Mouse (Mus musculus) liver, postnatal 0 days (tissue): ENCODE measurements around the gene Atg9a. TPM values are rescaled to one million over a fixed set of nuclear protein-coding genes. Genes with fewer than 3 reads are reported as not detected.
A peak's percentile ranks its signal among the peaks of the same experiment; 100 is the strongest.

ENCODE experiments used
- ATAC-seq: fragments of 200-750 bp; cut with Nextera tagmentation; 2 replicates; pipeline ENCODE4 v1.8.0; 2017; ENCODE audit warnings: mild to moderate bottlenecking, moderate library complexity
- DNase-seq: peaks from one replicate; pipeline ENCODE4 v3.0.0-alpha.2; 2016
- H3K27ac ChIP-seq: fragments of 300-500 bp; sonication (generic); 2 replicates; pipeline ENCODE4 v1.5.1; 2014; ENCODE audit warnings: antibody characterized with exemption, moderate library complexity, mild to moderate bottlenecking, low read depth
- H3K27me3 ChIP-seq: fragments of 300-500 bp; sonication (generic); 2 replicates; pipeline ENCODE4 v1.6.1; 2014; ENCODE audit warnings: low read length, control low read depth, mixed read lengths; ENCODE audit not compliant: insufficient read depth
- H3K36me3 ChIP-seq: fragments of 300-500 bp; sonication (generic); replicated peaks from 2 replicates; pipeline ENCODE4 v1.6.1; 2014; ENCODE audit warnings: mild to moderate bottlenecking, control low read depth, low read length, moderate library complexity, mixed read lengths; ENCODE audit not compliant: insufficient read depth
- H3K4me1 ChIP-seq: fragments of 300-500 bp; sonication (generic); 2 replicates; pipeline ENCODE4 v1.6.1; 2014; ENCODE audit warnings: antibody characterized with exemption, mild to moderate bottlenecking, control low read depth; ENCODE audit not compliant: insufficient read depth
- H3K4me2 ChIP-seq: fragments of 300-500 bp; sonication (generic); 2 replicates; pipeline ENCODE4 v1.6.1; 2014; ENCODE audit warnings: low read depth, mild to moderate bottlenecking, low read length, moderate library complexity, mixed read lengths
- H3K4me3 ChIP-seq: fragments of 300-500 bp; sonication (generic); 2 replicates; pipeline ENCODE4 v1.5.1; 2014; ENCODE audit warnings: low read depth, low read length
- H3K9ac ChIP-seq: fragments of 300-500 bp; sonication (generic); replicated peaks from 2 replicates; pipeline ENCODE4 v1.6.1; 2014; ENCODE audit warnings: mild to moderate bottlenecking, moderate library complexity
- H3K9me3 ChIP-seq: fragments of 300-500 bp; sonication (generic); 2 replicates; pipeline ENCODE4 v1.6.1; 2016; ENCODE audit warnings: mild to moderate bottlenecking, control low read depth, low read length, mixed read lengths
- CTCF ChIP-seq: sonication (generic); IDR thresholded peaks from 2 replicates; pipeline ENCODE4 v1.5.1; 2016; ENCODE audit warnings: antibody characterized with exemption, low read depth
- EP300 ChIP-seq: IDR thresholded peaks from 2 replicates; pipeline ENCODE4 v1.6.1; 2016; ENCODE audit warnings: antibody characterized with exemption, low read depth, mild to moderate bottlenecking
- WGBS: fragments of 180-500 bp; shearing (Covaris S2); extraction: QIAGEN DNeasy Blood & Tissue Kit; methylation state at CpG from one replicate; pipeline ENCODE4 v1.1.7; 2014; ENCODE audit not compliant: insufficient replicate concordance; 5-methylcytosine and 5-hydroxymethylcytosine counted together
- polyA plus RNA-seq: library from polyadenylated mRNA; unstranded; fragments of >200 nt; fragmentation: Nextera tagmentation; extraction: Ambion mirVana; gene quantifications from 2 replicates; pipeline ENCODE4 v1.2.1, GENCODE M21; 2015

Atg9a gene
- polyA plus RNA-seq, 1 experiment from 2014 or later, result 17.8 TPM

DNA sequence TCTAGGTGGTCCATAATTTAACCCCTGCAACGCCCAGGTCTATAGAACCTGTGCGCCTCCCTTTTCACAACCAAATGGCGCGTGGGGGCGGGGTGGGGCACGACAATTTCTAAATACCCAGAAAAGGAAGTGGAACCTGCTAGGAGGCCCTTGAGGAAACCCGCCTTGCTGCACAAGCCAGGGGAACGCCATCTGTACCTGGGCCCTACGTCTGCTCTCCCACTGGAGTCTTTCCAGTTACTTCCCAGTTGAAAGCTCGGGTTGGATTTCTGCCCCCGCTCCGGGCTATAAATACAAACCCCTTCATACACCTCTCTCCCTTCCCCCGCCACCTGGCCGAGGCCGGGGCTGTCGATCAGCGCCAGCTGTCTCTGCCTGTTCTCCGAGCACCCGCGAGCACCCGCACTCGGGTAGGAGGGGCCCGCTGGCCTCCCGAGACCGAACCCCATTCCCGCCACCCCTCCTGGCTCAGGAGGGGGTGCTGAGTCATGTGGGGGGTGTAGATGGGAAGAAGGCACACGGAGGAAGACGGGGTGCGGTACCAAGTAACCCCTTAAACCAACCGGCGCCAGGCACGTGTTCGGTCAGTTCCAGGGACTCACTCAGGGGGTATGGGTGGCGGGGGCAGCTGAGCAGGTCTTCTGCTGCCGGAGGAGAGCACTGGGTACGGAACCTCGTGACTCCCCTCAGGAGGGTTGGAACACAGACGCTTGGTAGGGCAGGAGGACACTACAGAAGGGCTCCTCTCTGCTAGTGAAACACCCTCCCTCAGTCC lies 26.4 kb upstream of the Atg9a start:
- peaks cover 9% of the 10 kb centered on the region; the same call in 1 of the 2 replicates for H3K27me3 ChIP-seq
- WGBS, result under 1% methylated on average over 38 of the region's 38 CpGs
- ATAC-seq (peak; percentile 27), DNase-seq (peak; percentile 76)
- no peaks in the 10 kb centered on the region for H3K9me3 ChIP-seq
- H3K9ac ChIP-seq, result peak overlapping the region; percentile 84
- no peak for TF ChIP-seq CTCF
- TF ChIP-seq EP300, result no peak
- H3K4me3 ChIP-seq, result peak overlapping the region; percentile 95
- peak overlapping the region; percentile 100 for H3K4me2 ChIP-seq
- peak overlapping the region; percentile 95 for H3K27ac ChIP-seq
- peaks cover 58% of the 10 kb centered on the region for H3K4me1 ChIP-seq
- peaks cover 35% of the 10 kb centered on the region for H3K36me3 ChIP-seq

DNA sequence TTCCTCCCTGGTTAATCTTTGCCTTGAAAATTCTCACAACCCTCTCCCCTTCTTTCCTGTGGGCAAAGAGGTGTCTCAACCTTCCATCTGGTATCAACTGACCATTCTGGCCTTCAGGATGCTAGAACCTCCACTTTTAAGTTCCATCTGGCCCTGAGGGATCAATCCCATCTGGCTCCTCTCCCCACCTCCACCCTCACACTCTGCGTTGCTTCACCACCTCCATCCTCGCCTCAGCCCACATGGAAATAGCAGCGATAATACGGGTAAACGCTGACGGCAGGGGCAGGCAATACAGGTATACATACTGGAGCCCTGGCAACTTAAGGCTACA lies 25.9 kb upstream of the Atg9a start:
- H3K27ac ChIP-seq, result peak overlapping the region; percentile 95
- DNase-seq (no peak), ATAC-seq (no peak)
- peak overlapping the region; percentile 84 for H3K9ac ChIP-seq
- H3K4me2 ChIP-seq, result peak overlapping the region; percentile 100
- under 1% methylated on average over 6 of the region's 6 CpGs for WGBS
- peaks cover 41% of the 10 kb centered on the region for H3K36me3 ChIP-seq
- peak overlapping the region; percentile 95 for H3K4me3 ChIP-seq
- peaks cover 9% of the 10 kb centered on the region; the same call in 1 of the 2 replicates for H3K27me3 ChIP-seq
- no peaks in the 10 kb centered on the region for H3K9me3 ChIP-seq
- H3K4me1 ChIP-seq, result peaks cover 64% of the 10 kb centered on the region
- TF ChIP-seq EP300 (no peak), CTCF (no peak)

DNA sequence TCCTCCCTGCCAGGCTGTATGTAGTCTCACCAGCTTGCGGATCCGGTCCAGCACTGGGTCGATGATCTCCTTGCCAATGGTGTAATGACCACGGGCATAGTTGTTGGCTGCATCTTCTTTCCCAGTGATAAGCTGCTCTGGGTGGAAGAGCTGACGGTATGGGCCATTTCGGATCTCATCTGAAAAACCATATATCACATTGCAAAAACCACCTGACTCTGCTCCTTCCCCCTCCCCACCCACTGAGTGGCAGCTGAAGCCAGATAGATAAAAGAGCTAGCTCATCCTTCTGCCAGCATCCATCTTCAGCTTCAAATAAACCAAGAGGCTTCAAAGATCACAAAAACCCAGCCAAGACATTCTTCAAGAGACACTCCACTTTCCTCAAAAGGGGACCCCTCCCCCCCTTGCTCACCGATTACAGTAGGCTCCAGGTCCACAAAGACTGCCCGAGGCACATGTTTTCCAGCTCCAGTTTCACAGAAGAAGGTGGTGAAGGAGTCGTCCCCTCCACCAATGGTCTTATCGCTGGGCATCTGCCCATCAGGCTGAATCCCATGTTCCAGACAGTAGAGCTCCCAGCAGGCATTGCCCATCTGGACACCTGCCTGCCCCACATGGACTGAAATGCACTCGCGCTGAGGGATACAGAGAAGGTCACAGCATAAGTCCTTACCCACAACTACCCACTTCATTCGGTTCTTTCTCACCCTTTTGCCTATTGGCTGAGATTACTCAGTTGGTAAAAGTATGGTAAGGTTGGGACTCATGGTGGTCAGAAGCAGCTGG lies 25.0 kb upstream of the Atg9a start:
- Histone ChIP-seq H3K27me3 (peaks cover 9% of the 10 kb centered on the region; the same call in 1 of the 2 replicates), H3K9me3 (no peaks in the 10 kb centered on the region), H3K4me1 (peaks cover 69% of the 10 kb centered on the region), H3K9ac (peak overlapping the region; percentile 84), H3K4me2 (peak overlapping the region; percentile 100), H3K4me3 (peak overlapping the region; percentile 95), H3K36me3 (peaks cover 47% of the 10 kb centered on the region), H3K27ac (peak overlapping the region; percentile 95)
- ATAC-seq (peak; percentile 12), DNase-seq (peak; percentile 49)
- TF ChIP-seq EP300 (peak; percentile 81), CTCF (no peak)
- 49% methylated on average over 13 of the region's 13 CpGs for WGBS

DNA sequence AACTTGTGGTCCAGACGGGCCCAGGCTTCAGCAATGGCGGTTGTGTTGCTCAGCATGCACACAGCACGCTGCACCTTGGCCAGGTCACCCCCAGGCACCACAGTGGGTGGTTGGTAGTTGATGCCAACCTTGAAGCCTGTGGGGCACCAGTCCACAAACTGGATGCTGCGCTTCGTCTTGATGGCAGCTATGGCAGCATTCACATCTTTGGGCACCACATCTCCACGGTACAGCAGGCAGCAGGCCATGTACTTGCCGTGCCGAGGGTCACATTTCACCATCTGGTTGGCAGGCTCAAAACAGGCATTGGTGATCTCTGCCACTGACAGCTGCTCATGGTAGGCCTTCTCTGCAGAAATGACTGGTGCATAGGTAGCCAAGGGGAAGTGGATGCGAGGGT lies 23.8 kb upstream of the Atg9a start:
- peaks cover 5% of the 10 kb centered on the region; the same call in 1 of the 2 replicates for H3K27me3 ChIP-seq
- no peak for ATAC-seq
- DNase-seq, result no peak
- H3K27ac ChIP-seq, result peak overlapping the region; percentile 95
- peaks cover 50% of the 10 kb centered on the region for H3K36me3 ChIP-seq
- H3K4me1 ChIP-seq, result peaks cover 71% of the 10 kb centered on the region
- H3K4me2 ChIP-seq, result peak overlapping the region; percentile 100
- H3K9me3 ChIP-seq, result no peaks in the 10 kb centered on the region
- WGBS, result 80% methylated on average over 9 of the region's 9 CpGs
- H3K9ac ChIP-seq, result no peak overlapping the region
- no peak for TF ChIP-seq EP300
- TF ChIP-seq CTCF, result no peak
- peak overlapping the region; percentile 95 for H3K4me3 ChIP-seq

DNA sequence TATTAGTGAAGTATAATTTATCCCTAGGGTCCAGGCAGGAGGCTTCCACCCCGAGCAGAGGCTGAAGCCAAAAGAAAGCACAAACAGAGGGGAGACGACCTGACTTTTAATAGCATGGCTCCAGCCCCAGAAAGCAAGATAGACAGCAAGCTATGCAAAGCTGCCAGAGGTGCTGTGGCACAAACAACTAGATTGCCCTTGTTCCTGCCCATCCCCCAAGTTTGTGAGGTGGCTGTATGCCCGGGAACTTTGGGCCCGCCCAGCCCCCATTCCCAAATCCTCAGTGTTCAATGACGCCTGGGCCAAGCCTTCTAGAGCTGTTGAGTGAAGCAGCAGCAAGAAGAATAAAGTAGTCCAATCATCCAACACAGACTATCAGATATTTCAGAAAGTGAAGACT lies 22.9 kb upstream of the Atg9a start:
- Histone ChIP-seq H3K27ac (peak overlapping the region; percentile 95), H3K36me3 (peaks cover 50% of the 10 kb centered on the region), H3K9me3 (no peaks in the 10 kb centered on the region), H3K4me2 (peak overlapping the region; percentile 100), H3K4me1 (peaks cover 76% of the 10 kb centered on the region), H3K27me3 (no peaks in the 10 kb centered on the region), H3K4me3 (peak overlapping the region; percentile 95), H3K9ac (peak overlapping the region; percentile 44)
- ATAC-seq (peak; percentile 12), DNase-seq (peak; percentile 76)
- TF ChIP-seq CTCF, result no peak
- TF ChIP-seq EP300, result no peak
- WGBS, result 38% methylated on average over 5 of the region's 5 CpGs

DNA sequence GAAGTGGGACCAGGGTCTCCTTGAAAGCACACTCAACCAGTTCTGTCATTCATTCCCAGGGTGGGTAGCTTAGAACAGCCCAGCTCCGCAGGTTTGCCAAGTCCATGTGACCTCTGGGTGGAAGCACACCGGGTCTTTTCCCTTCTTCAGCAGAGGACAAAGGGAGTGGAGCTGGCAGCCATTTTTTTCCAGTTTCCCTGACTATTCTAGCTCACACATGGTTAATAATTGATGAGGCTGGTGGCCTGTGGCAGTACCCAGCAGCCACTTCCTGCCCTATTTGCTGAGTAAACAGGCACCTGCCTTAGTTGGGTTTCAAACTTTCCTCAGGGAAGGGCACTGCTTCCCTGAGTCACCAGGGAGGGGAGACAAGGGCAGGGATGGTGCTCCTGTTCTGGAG lies 22.4 kb upstream of the Atg9a start:
- peak overlapping the region; percentile 100 for H3K4me2 ChIP-seq
- ATAC-seq (peak; percentile 33), DNase-seq (peak; percentile 46)
- H3K9ac ChIP-seq, result peak overlapping the region; percentile 44
- no peaks in the 10 kb centered on the region for H3K27me3 ChIP-seq
- H3K4me1 ChIP-seq, result peaks cover 76% of the 10 kb centered on the region
- peaks cover 50% of the 10 kb centered on the region for H3K36me3 ChIP-seq
- H3K4me3 ChIP-seq, result peak overlapping the region; percentile 95
- WGBS, result 70% methylated on average over 2 of the region's 2 CpGs
- H3K27ac ChIP-seq, result peak overlapping the region; percentile 95
- no peaks in the 10 kb centered on the region for H3K9me3 ChIP-seq
- TF ChIP-seq CTCF, result no peak
- no peak for TF ChIP-seq EP300
